Mouse (Mus musculus) liver, embryonic 14.5 days (tissue): ENCODE data around the gene Tmem88. TPM values are rescaled to one million over a fixed set of nuclear protein-coding genes. Genes with fewer than 3 reads are reported as not detected.

Source experiments
- ATAC-seq: fragments of 200-750 bp; cut with Nextera tagmentation; 2 replicates; pipeline ENCODE4 v1.8.0; 2017; ENCODE audit warnings: moderate number of reproducible peaks, mild to moderate bottlenecking, moderate library complexity; ENCODE audit not compliant: insufficient read depth
- DNase-seq, 3 experiments: peaks; one replicate each; pipeline ENCODE4 v3.0.0-alpha.2; 2012 to 2013; ENCODE audit warnings: low read depth in 3 of 3, low spot score in 3 of 3
- H3K27ac ChIP-seq: fragments of 300-500 bp; sonication (generic); 2 replicates; pipeline ENCODE4 v1.5.1; 2014; ENCODE audit warnings: moderate library complexity, mild to moderate bottlenecking, control low read depth, inconsistent platforms
- H3K27me3 ChIP-seq: fragments of 300-500 bp; sonication (generic); 2 replicates; pipeline ENCODE4 v1.6.1; 2014; ENCODE audit warnings: mild to moderate bottlenecking, low read length, moderate library complexity; ENCODE audit not compliant: control insufficient read depth, insufficient read depth
- H3K36me3 ChIP-seq: fragments of 300-500 bp; sonication (generic); replicated peaks from 2 replicates; pipeline ENCODE4 v1.6.1; 2014; ENCODE audit warnings: low read depth; ENCODE audit not compliant: control insufficient read depth, insufficient read depth
- H3K4me1 ChIP-seq, 2 experiments: fragments of 200-500 bp in 1 of 2; fragments of 300-500 bp in 1 of 2; sonication (generic) in 1 of 2; replicated peaks; 2 replicates each; pipeline ENCODE4 v1.6.1; 2012 to 2014; ENCODE audit warnings: antibody characterized with exemption in 1 of 2, inconsistent platforms in 1 of 2, low read length in 1 of 2; ENCODE audit not compliant: control insufficient read depth in 2 of 2, insufficient read depth in 2 of 2
- H3K4me2 ChIP-seq: fragments of 300-500 bp; sonication (generic); 2 replicates; pipeline ENCODE4 v1.6.1; 2014; ENCODE audit warnings: low read depth, mild to moderate bottlenecking, control low read depth, moderate library complexity
- H3K4me3 ChIP-seq, 2 experiments: fragments of 200-500 bp in 1 of 2; fragments of 300-500 bp in 1 of 2; sonication (generic) in 1 of 2; 2 replicates each; pipeline ENCODE4 v1.5.1; 2012 to 2014; ENCODE audit warnings: low read depth in 2 of 2, low read length in 2 of 2, mild to moderate bottlenecking in 2 of 2, control low read depth in 1 of 2, inconsistent platforms in 1 of 2, moderate library complexity in 1 of 2; ENCODE audit not compliant: insufficient read depth in 1 of 2
- H3K9ac ChIP-seq: fragments of 300-500 bp; sonication (generic); replicated peaks from 2 replicates; pipeline ENCODE4 v1.6.1; 2014; ENCODE audit warnings: mild to moderate bottlenecking, control low read depth, moderate library complexity
- H3K9me3 ChIP-seq: fragments of 300-500 bp; sonication (generic); 2 replicates; pipeline ENCODE4 v1.6.1; 2016; ENCODE audit warnings: low read length, mixed read lengths; ENCODE audit not compliant: control insufficient read depth
- CTCF ChIP-seq: IDR thresholded peaks from 2 replicates; pipeline ENCODE4 v1.5.1; 2016; ENCODE audit warnings: antibody characterized with exemption, low read depth, control low read depth
- EP300 ChIP-seq: IDR thresholded peaks from 2 replicates; pipeline ENCODE4 v1.6.1; 2016; ENCODE audit warnings: antibody characterized with exemption, low read depth
- WGBS: fragments of 180-500 bp; shearing (Covaris S2); extraction: QIAGEN DNeasy Blood & Tissue Kit; methylation state at CpG from one replicate; pipeline ENCODE4 v1.1.7; 2014; ENCODE audit not compliant: insufficient replicate concordance; 5-methylcytosine and 5-hydroxymethylcytosine counted together
- polyA plus RNA-seq, 2 experiments: library from polyadenylated mRNA; depleted of rRNA in 1 of 2; stranded (reverse) in 1 of 2; unstranded in 1 of 2; fragments of >200 nt; fragmentation: Nextera tagmentation in 1 of 2; extraction: Ambion mirVana in 1 of 2; gene quantifications; 2 replicates each; pipeline versions ENCODE4 v1.2.1 to v1.2.3; 2012 to 2014

Tmem88 gene
- polyA plus RNA-seq (2012; rRNA removed), result 3.7 and 5.3 TPM in 2 replicates
- 4.6 TPM in 2 replicates for polyA plus RNA-seq (2014; fragmentation: Nextera tagmentation; extraction: Ambion mirVana)

DNA sequence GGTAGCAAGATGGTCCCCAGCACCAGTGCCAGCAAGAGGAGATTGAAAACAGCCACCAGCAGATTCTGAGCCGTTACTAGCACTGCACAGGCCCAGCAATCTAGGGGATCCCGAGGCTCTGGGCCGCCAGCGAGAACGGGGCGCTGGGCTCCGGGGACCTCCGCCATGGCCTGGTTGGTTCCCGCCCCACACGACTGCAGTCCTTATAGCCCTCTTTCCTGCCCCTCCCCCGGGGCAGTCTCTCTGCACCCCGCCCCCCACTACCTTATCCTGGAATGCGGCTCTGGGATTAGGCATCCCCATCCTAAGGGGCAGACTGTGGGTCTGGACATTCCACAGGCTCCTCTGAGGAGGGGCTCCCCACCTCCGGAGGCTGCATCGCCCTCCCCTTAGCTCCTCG lies at the start of gene Tmem88:
Gene Tmem88 (minus strand): TSS at position 176 of the 400 bp plus-strand sequence.
- WGBS, result 27% methylated on average over 16 of the region's 16 CpGs
- 0 out of 2 replicates have a peak within 1 kb of the TSS, but pooled peaks have one; percentile 28 for H3K9ac ChIP-seq
- no peaks in the 10 kb centered on the region for H3K27me3 ChIP-seq
- DNase-seq, result no peak
- peaks cover 6 to 15% of the 10 kb centered on the region in 2 experiments for H3K4me1 ChIP-seq
- no peaks in the 10 kb centered on the region for H3K9me3 ChIP-seq
- no peak within 1 kb of the TSS for H3K27ac ChIP-seq
- peaks cover 3% of the 10 kb centered on the region; the same call in 1 of the 2 replicates for H3K36me3 ChIP-seq
- ATAC-seq, result no peak
- peak within 1 kb of the TSS; percentile 1 to 39 for H3K4me3 ChIP-seq
- TF ChIP-seq CTCF, result no peak
- no peak for TF ChIP-seq EP300
- peak within 1 kb of the TSS; percentile 94 for H3K4me2 ChIP-seq

DNA sequence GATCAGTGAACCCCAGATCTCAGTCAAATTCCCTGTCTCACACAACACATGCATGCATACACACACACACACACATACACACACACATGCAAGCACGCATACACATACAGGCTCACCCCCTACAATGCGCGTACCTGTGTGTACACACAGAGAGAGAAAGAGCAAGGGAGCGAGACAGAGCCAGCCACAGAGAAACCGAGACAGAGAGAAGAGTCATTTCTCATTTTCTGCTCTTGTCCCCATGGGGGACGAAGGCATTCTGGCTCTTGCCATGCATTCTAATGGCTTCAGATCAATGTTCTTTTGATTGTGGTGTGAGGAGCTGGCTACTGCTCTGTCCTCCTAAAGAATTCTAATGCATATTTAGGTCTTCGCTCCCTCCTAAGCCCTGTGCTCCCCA lies 49.3 kb upstream of the Tmem88 start:
- ATAC-seq (no peak), DNase-seq (no peak)
- no peaks in the 10 kb centered on the region for H3K36me3 ChIP-seq
- TF ChIP-seq EP300 (no peak), CTCF (no peak)
- no peaks in the 10 kb centered on the region for H3K27me3 ChIP-seq
- H3K4me3 ChIP-seq, result no peak overlapping the region
- no peak overlapping the region for H3K9ac ChIP-seq
- H3K4me2 ChIP-seq, result no peak overlapping the region
- no peaks in the 10 kb centered on the region for H3K4me1 ChIP-seq
- WGBS, result 79% methylated on average over 7 of the region's 7 CpGs
- no peaks in the 10 kb centered on the region for H3K9me3 ChIP-seq
- no peak overlapping the region for H3K27ac ChIP-seq

DNA sequence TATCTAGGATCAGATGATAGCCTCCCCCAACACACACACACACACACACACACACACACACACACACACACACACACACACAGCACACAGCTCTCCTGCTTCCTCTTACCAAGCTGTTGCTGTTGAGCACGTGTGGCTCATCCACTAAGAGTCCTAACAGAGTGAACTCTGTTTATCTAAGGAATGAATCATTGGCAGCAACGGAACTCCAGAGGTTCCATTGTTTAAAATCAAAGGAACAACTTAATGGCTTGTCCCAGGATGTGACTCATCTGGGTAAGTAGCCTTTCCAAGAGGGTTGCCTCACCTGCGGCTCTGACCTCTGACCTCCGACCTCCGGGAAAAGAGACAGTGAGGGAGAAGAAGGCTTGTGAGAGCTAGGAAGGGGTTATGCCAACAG lies 45.3 kb upstream of the Tmem88 start:
- H3K4me2 ChIP-seq, result no peak overlapping the region
- DNase-seq, result no peak
- H3K36me3 ChIP-seq, result no peaks in the 10 kb centered on the region
- ATAC-seq, result no peak
- no peaks in the 10 kb centered on the region for H3K27me3 ChIP-seq
- TF ChIP-seq CTCF (no peak), EP300 (no peak)
- H3K4me3 ChIP-seq, result no peak overlapping the region
- 29% methylated on average over 5 of the region's 5 CpGs for WGBS
- H3K9ac ChIP-seq, result no peak overlapping the region
- H3K9me3 ChIP-seq, result no peaks in the 10 kb centered on the region
- H3K27ac ChIP-seq, result no peak overlapping the region
- no peaks in the 10 kb centered on the region for H3K4me1 ChIP-seq

DNA sequence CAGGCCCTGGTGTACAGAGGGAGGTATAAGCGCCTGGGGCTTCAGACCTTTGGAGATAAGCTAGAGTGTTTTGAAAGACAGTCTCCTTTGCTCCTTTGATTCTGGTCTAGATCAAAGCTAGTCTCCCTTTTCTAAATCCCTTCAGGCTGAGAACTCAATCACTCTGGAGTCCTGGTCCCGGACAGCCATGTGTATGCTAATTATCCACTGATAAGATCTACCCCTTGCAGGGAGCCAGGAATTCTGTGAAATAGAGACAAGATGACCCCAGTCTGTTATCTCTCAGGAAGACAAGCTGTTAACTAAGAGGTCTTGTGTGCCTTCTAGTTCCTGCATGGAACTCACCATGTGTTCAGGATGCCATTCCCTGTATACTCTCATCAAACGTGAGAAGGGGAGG lies 39.3 kb upstream of the Tmem88 start:
- Histone ChIP-seq H3K4me1 (no peaks in the 10 kb centered on the region), H3K9me3 (no peaks in the 10 kb centered on the region), H3K9ac (no peak overlapping the region), H3K4me2 (no peak overlapping the region), H3K27ac (no peak overlapping the region), H3K4me3 (no peak overlapping the region), H3K36me3 (no peaks in the 10 kb centered on the region), H3K27me3 (no peaks in the 10 kb centered on the region)
- TF ChIP-seq EP300 (no peak), CTCF (no peak)
- WGBS, result 22% methylated on average over 3 of the region's 3 CpGs
- DNase-seq (no peak), ATAC-seq (no peak)

DNA sequence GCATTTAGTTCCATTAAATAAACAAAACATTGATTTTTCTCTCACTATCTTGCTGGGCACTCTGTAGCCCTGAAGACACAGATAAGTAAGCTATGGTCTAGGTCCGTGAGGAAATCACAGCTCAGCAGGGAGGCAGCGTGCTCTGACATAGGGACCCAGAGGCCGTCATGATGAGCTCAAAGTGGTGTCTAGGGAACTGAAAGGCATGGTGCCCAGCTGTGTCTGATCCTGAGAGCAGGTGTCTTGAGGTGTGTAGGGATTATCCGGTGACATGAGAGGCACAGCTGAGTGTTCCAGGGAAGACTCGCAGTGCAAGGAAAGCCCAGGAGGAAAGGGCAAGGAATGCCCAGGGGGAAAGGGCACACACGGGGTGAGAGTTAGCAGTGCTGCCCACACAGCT lies 35.2 kb upstream of the Tmem88 start:
- Histone ChIP-seq H3K9ac (no peak overlapping the region), H3K36me3 (no peaks in the 10 kb centered on the region), H3K4me2 (no peak overlapping the region), H3K4me3 (no peak overlapping the region), H3K4me1 (peaks cover 0 to 2% of the 10 kb centered on the region in 2 experiments; a peak in 1 of 4 replicates), H3K27me3 (no peaks in the 10 kb centered on the region), H3K9me3 (no peaks in the 10 kb centered on the region), H3K27ac (no peak overlapping the region)
- DNase-seq (no peak), ATAC-seq (no peak)
- TF ChIP-seq EP300, result no peak
- TF ChIP-seq CTCF, result no peak
- WGBS, result 51% methylated on average over 6 of the region's 6 CpGs
